Mouse (Mus musculus) adrenal gland, adult 8-10 months (tissue): ENCODE data around the gene Txndc5. TPM values are rescaled to one million over a fixed set of nuclear protein-coding genes. Genes with fewer than 3 reads are reported as not detected.

ENCODE experiments used
- DNase-seq: peaks from one replicate; pipeline ENCODE4 v3.0.0; 2022
- total RNA-seq, 4 experiments: library from RNA; stranded (reverse); gene quantifications; 2 replicates each; pipeline ENCODE4 v1.2.4; 2022

Txndc5 gene
- total RNA-seq, 4 experiments from 2014 or later, result 177 to 226 (median 199) TPM

GRCm38 (mm10) chr13:38451446-38451845 lies 77.2 kb downstream of the Txndc5 start:
- DNase-seq, result no peak

Other genes starting within 250 kb of the Txndc5 start
- gene Bmp6, start 183.7 kb downstream of the Txndc5 start, total RNA-seq, result 10 to 100 TPM in 1 of 4 experiments, 1 to 10 TPM in 3; 8.2 to 12.5 (median 9.7) TPM
- gene Bloc1s5, start 106.3 kb upstream of the Txndc5 start, total RNA-seq, result 10 to 100 TPM; 23.9 to 32.4 (median 24.1) TPM
- gene Eef1e1, start 130.2 kb upstream of the Txndc5 start, total RNA-seq, result 10 to 100 TPM; 18.5 to 42.6 (median 34.1) TPM